Mouse (Mus musculus) C2C12 (cell line): ENCODE data around the gene Cyth1.

Experiments used
- CTCF ChIP-seq: IDR thresholded peaks from one replicate; pipeline ENCODE4 v1.5.1; 2011; ENCODE audit not compliant: control insufficient read depth, insufficient read depth, insufficient read length
- USF1 ChIP-seq: IDR thresholded peaks from one replicate; pipeline ENCODE4 v1.6.1; 2011; ENCODE audit warnings: low read depth, mild to moderate bottlenecking, control low read depth, moderate library complexity

GRCm38 (mm10) chr11:118239281-118240198 is 8.9 kb downstream of the Cyth1 start:
- TF ChIP-seq CTCF (no peak), USF1 (no peak)
